Mouse (Mus musculus) liver, adult 2 months (tissue): Measurements from ENCODE around the gene Gm4756.

Source experiments
- CTCF ChIP-seq: fragments of 200-500 bp; IDR thresholded peaks from 2 replicates; pipeline ENCODE4 v1.5.1; 2011; ENCODE audit warnings: low read depth, low read length, control low read depth
- POLR2A ChIP-seq: fragments of 200-500 bp; IDR thresholded peaks from 2 replicates; pipeline ENCODE4 v1.6.1; 2011; ENCODE audit warnings: low read length, control low read depth; ENCODE audit not compliant: insufficient read depth; ENCODE audit errors: extremely low read depth

DNA sequence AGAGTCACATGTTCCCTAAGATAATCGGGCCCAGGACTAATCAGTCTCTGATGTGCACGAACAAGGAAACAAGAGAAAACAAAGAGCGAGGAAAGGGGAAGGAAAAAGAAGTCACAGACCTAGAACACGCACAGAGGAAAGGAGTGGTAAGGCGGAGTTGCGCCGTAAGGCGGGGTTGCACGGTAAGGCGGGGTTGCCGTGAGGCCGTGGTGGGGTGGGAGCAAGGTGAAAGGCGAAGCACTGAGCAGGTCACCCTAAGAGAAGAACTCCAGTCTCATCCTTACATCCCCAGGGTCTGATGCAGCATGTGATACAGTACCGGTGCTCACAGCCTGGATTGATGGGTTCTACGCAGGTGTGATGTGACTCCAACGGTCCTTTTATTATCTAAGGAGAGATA lies 6.3 kb upstream of the Gm4756 start:
- TF ChIP-seq POLR2A (no peak), CTCF (no peak)
